17 mouse cellular contexts compared by ENCODE assay signal in the genomic region with DNA sequence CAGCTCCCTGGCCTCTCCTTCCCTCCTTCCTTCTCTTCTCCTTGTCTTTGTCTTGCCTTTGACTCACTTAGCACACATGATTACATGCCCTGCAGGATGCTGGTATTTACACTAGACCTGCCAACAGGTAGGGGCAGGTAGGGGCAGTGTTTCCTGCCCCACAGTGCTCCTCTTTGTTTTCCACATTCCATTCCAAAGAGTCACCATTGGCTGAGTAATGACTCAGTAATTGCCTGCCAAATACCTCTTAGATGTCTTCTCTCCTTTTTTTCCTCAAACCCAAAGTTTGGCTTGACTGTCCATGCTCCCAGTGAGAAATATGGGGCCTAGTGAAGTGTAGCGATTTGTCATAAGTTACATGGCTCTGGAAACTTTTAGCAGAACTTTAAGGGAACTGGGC.
DNase-seq lines count a peak whose midpoint lies in the region; ATAC-seq and TF ChIP-seq lines count a peak whose summit lies in the region.
"Had no signal": no experiment of that assay in that cellular context is flagged by ENCODE, and none has a peak within 500 bp of the region (broad histone marks: within the 10 kb centered on the region; RNA-seq: fewer than 3 reads in every experiment).

No protein-coding gene starts in this region.

- peak; percentile 41 for DNase-seq in lung, postnatal 0 days (ENCODE audit: low spot score)
- no peak for DNase-seq in lung, adult 2 months
- DNase-seq in MEL (ENCODE audit: low read depth, low spot score) = no peak
- peak; percentile 62 for DNase-seq in embryonic facial prominence, embryonic 14.5 days (ENCODE audit: low spot score)
- no peak for DNase-seq in heart, adult 8-10 months (ENCODE audit: low spot score)
- DNase-seq: cerebellum, adult 11-12 months; retina, postnatal 1 day; thymus, adult 2 months had no signal

- peak; percentile 13 for TF ChIP-seq CTCF in lung, postnatal 0 days (IDR thresholded peaks at IDR 0.05)
- TF ChIP-seq CTCF in lung, adult 2 months (IDR thresholded peaks at IDR 0.05; ENCODE audit: insufficient read depth, low read length) = no peak
- no peak for TF ChIP-seq CTCF in MEL (IDR thresholded peaks at IDR 0.05 in 2 of 3, conservative IDR thresholded peaks at IDR 0.05 in 1 of 3; ENCODE audit: control insufficient read depth in 1 of 3, insufficient read depth in 1 of 3, low read depth in 2 of 3, low read length in 3 of 3, poor library complexity in 1 of 3, severe bottlenecking in 1 of 3)

- no peaks in the 10 kb centered on the region for H3K4me1 ChIP-seq in lung, postnatal 0 days (ENCODE audit: insufficient read depth, low read depth, low read length)
- H3K4me1 ChIP-seq in lung, adult 2 months (ENCODE audit: control insufficient read depth, insufficient read depth, low read length) = peaks cover 4% of the 10 kb centered on the region
- H3K4me1 ChIP-seq in MEL (ENCODE audit: control insufficient read depth in 1 of 2, insufficient read depth in 2 of 2, low read length in 2 of 2) = peaks cover 15 to 16% of the 10 kb centered on the region in 2 experiments
- no peaks in the 10 kb centered on the region for H3K4me1 ChIP-seq in embryonic facial prominence, embryonic 14.5 days (ENCODE audit: control insufficient read depth, insufficient read depth, low read length)
- no peaks in the 10 kb centered on the region for H3K4me1 ChIP-seq in stomach, embryonic 14.5 days (ENCODE audit: control insufficient read depth, insufficient read depth, low read length)
- 0 out of 2 replicates have a peak, but pooled peaks cover 6% of the 10 kb centered on the region for H3K4me1 ChIP-seq in hindbrain, embryonic 13.5 days (replicated peaks)

- no peak for TF ChIP-seq POLR2A in lung, adult 2 months (IDR thresholded peaks at IDR 0.05; ENCODE audit: borderline replicate concordance, extremely low read depth, low read depth, low read length)
- TF ChIP-seq POLR2A in MEL (IDR thresholded peaks at IDR 0.05; ENCODE audit: control insufficient read depth in 1 of 2, insufficient read depth in 1 of 2, low read depth in 1 of 2, low read length in 2 of 2, poor library complexity in 1 of 2) = no peak

- no peaks in the 10 kb centered on the region for H3K9me3 ChIP-seq in lung, postnatal 0 days (ENCODE audit: low read length)
- no peaks in the 10 kb centered on the region for H3K9me3 ChIP-seq in MEL (replicated peaks; ENCODE audit: insufficient read depth, low read length)
- H3K9me3 ChIP-seq in embryonic facial prominence, embryonic 14.5 days (ENCODE audit: control insufficient read depth, low read length) = no peaks in the 10 kb centered on the region
- no peaks in the 10 kb centered on the region for H3K9me3 ChIP-seq in stomach, embryonic 14.5 days (ENCODE audit: control insufficient read depth, low read depth, low read length)
- H3K9me3 ChIP-seq in hindbrain, embryonic 13.5 days = no peaks in the 10 kb centered on the region
- H3K9me3 ChIP-seq: neural tube, embryonic 12.5 days had no signal

- no peak for TF ChIP-seq RAD21 in MEL (IDR thresholded peaks at IDR 0.05; ENCODE audit: low read depth, low read length)

- WGBS in lung, postnatal 0 days = 86% methylated on average over 1 of the region's 1 CpGs
- WGBS in lung, adult 2 months = 55% methylated on average over 1 of the region's 1 CpGs
- WGBS in embryonic facial prominence, embryonic 14.5 days = 77% methylated on average over 1 of the region's 1 CpGs
- WGBS in stomach, embryonic 14.5 days = 78% methylated on average over 1 of the region's 1 CpGs
- WGBS in hindbrain, embryonic 13.5 days = 86% methylated on average over 1 of the region's 1 CpGs

- H3K9ac ChIP-seq in lung, postnatal 0 days (replicated peaks; ENCODE audit: low read depth) = no peak overlapping the region
- no peak overlapping the region for H3K9ac ChIP-seq in MEL (ENCODE audit: control insufficient read depth, low read depth, low read length, poor library complexity, severe bottlenecking)
- H3K9ac ChIP-seq in embryonic facial prominence, embryonic 14.5 days (ENCODE audit: low read depth, low read length) = no peak overlapping the region
- H3K9ac ChIP-seq in stomach, embryonic 14.5 days (replicated peaks; ENCODE audit: low read depth, low read length) = no peak overlapping the region
- no peak overlapping the region for H3K9ac ChIP-seq in hindbrain, embryonic 13.5 days
- H3K9ac ChIP-seq: neural tube, embryonic 12.5 days had no signal

- H3K4me3 ChIP-seq in lung, postnatal 0 days (ENCODE audit: low read depth, low read length) = no peak overlapping the region
- no peak overlapping the region for H3K4me3 ChIP-seq in lung, adult 2 months (replicated peaks; ENCODE audit: extremely low read depth, low read depth, low read length)
- no peak overlapping the region for H3K4me3 ChIP-seq in MEL (ENCODE audit: control insufficient read depth in 1 of 2, insufficient read depth in 1 of 2, low read depth in 2 of 2, low read length in 2 of 2)
- no peak overlapping the region for H3K4me3 ChIP-seq in embryonic facial prominence, embryonic 14.5 days (ENCODE audit: low read depth, low read length)
- H3K4me3 ChIP-seq in stomach, embryonic 14.5 days (ENCODE audit: low read depth, low read length) = no peak overlapping the region
- H3K4me3 ChIP-seq in hindbrain, embryonic 13.5 days = no peak overlapping the region
- H3K4me3 ChIP-seq: erythroblast, embryonic 14.5 days; layer of hippocampus, adult 2 months; neural tube, embryonic 12.5 days had no signal

- H3K4me2 ChIP-seq in lung, postnatal 0 days (replicated peaks; ENCODE audit: low read depth, low read length) = no peak overlapping the region
- H3K4me2 ChIP-seq in embryonic facial prominence, embryonic 14.5 days (ENCODE audit: low read depth, low read length) = no peak overlapping the region
- H3K4me2 ChIP-seq in stomach, embryonic 14.5 days (replicated peaks; ENCODE audit: low read depth, low read length) = no peak overlapping the region
- no peak overlapping the region for H3K4me2 ChIP-seq in hindbrain, embryonic 13.5 days
- H3K4me2 ChIP-seq: neural tube, embryonic 12.5 days had no signal

- ATAC-seq in lung, postnatal 0 days = peak; percentile 69
- ATAC-seq in embryonic facial prominence, embryonic 14.5 days (ENCODE audit: low read depth) = peak; percentile 74
- ATAC-seq in stomach, embryonic 14.5 days (ENCODE audit: insufficient number of reproducible peaks, insufficient read depth, low FRiP score, low read depth) = peak; percentile 74; the same call in 1 of the 2 replicates
- no peak for ATAC-seq in erythroblast, adult 5-6 weeks (replicated peaks; ENCODE audit: low FRiP score, poor library complexity, severe bottlenecking)
- ATAC-seq in hindbrain, embryonic 13.5 days (ENCODE audit: low FRiP score) = no peak
- ATAC-seq: activated CD4-positive, CD25-positive, alpha-beta regulatory T cell, adult 4 months; hindbrain, embryonic 16.5 days; midbrain, embryonic 16.5 days had no signal

- H3K27ac ChIP-seq in lung, postnatal 0 days (ENCODE audit: low read length) = no peak overlapping the region
- H3K27ac ChIP-seq in MEL (ENCODE audit: control insufficient read depth, low read depth, low read length) = peak overlapping the region; percentile 28; the same call in 1 of the 2 replicates
- no peak overlapping the region for H3K27ac ChIP-seq in embryonic facial prominence, embryonic 14.5 days (replicated peaks; ENCODE audit: low read depth, low read length)
- H3K27ac ChIP-seq in stomach, embryonic 14.5 days (ENCODE audit: low read length) = no peak overlapping the region
- no peak overlapping the region for H3K27ac ChIP-seq in hindbrain, embryonic 13.5 days
- H3K27ac ChIP-seq: layer of hippocampus, adult 2 months; neural tube, embryonic 12.5 days had no signal

- no peak for TF ChIP-seq EP300 in lung, postnatal 0 days (IDR thresholded peaks at IDR 0.05)
- no peak for TF ChIP-seq EP300 in MEL (IDR thresholded peaks at IDR 0.05; ENCODE audit: low read depth in 1 of 2, low read length in 2 of 2)

- H3K27me3 ChIP-seq in lung, postnatal 0 days (replicated peaks; ENCODE audit: insufficient read depth, low read length) = no peaks in the 10 kb centered on the region
- H3K27me3 ChIP-seq in MEL (ENCODE audit: control insufficient read depth in 1 of 2, insufficient read depth in 2 of 2, low read length in 2 of 2) = no peaks in the 10 kb centered on the region
- H3K27me3 ChIP-seq in embryonic facial prominence, embryonic 14.5 days (replicated peaks; ENCODE audit: control insufficient read depth, insufficient read depth, low read length) = no peaks in the 10 kb centered on the region
- no peaks in the 10 kb centered on the region for H3K27me3 ChIP-seq in stomach, embryonic 14.5 days (ENCODE audit: control insufficient read depth, insufficient read depth, low read length)
- no peaks in the 10 kb centered on the region for H3K27me3 ChIP-seq in hindbrain, embryonic 13.5 days
- H3K27me3 ChIP-seq: neural tube, embryonic 12.5 days had no signal

- peaks cover 15% of the 10 kb centered on the region for H3K79me2 ChIP-seq in MEL (ENCODE audit: control insufficient read depth, insufficient read depth, low read length, poor library complexity)

- peaks cover 5% of the 10 kb centered on the region; the same call in 1 of the 2 replicates for H3K36me3 ChIP-seq in lung, postnatal 0 days (ENCODE audit: insufficient read depth, low read length)
- peaks cover 34 to 78% of the 10 kb centered on the region in 2 experiments for H3K36me3 ChIP-seq in MEL (ENCODE audit: control insufficient read depth in 1 of 2, insufficient read depth in 2 of 2, low read length in 2 of 2)
- H3K36me3 ChIP-seq in embryonic facial prominence, embryonic 14.5 days (ENCODE audit: control insufficient read depth, insufficient read depth, low read length) = peaks cover 32% of the 10 kb centered on the region
- peaks cover 8% of the 10 kb centered on the region for H3K36me3 ChIP-seq in stomach, embryonic 14.5 days (ENCODE audit: control insufficient read depth, insufficient read depth, low read length)
- H3K36me3 ChIP-seq in hindbrain, embryonic 13.5 days = peaks cover 2% of the 10 kb centered on the region; the same call in 1 of the 2 replicates

TF ChIP-seq in MEL, 35 proteins besides CTCF, POLR2A, EP300 and RAD21 (continues in another document):
- no peak for TF ChIP-seq POLR2AphosphoS2 (IDR thresholded peaks at IDR 0.05; ENCODE audit: low read length)
- no peak for TF ChIP-seq MAFK (IDR thresholded peaks at IDR 0.05; ENCODE audit: borderline replicate concordance, low read depth, low read length)
- no peak for TF ChIP-seq NRF1 (IDR thresholded peaks at IDR 0.05; ENCODE audit: insufficient read depth, low read depth, low read length, poor library complexity, severe bottlenecking)
- TF ChIP-seq TCF12 (IDR thresholded peaks at IDR 0.05; ENCODE audit: low read depth, low read length) = no peak
- TF ChIP-seq POLR2AphosphoS5 (IDR thresholded peaks at IDR 0.05; ENCODE audit: borderline replicate concordance, low read depth, low read length) = no peak
- no peak for TF ChIP-seq SMC3 (IDR thresholded peaks at IDR 0.05; ENCODE audit: low read depth, low read length)
- no peak for TF ChIP-seq TAL1 (IDR thresholded peaks at IDR 0.05; ENCODE audit: low read length)
- no peak for TF ChIP-seq GABPA (IDR thresholded peaks at IDR 0.05; ENCODE audit: low read depth, low read length)
- TF ChIP-seq ZMIZ1 (IDR thresholded peaks at IDR 0.05; ENCODE audit: low read depth, low read length) = no peak
- no peak for TF ChIP-seq UBTF (IDR thresholded peaks at IDR 0.05; ENCODE audit: borderline replicate concordance, insufficient read depth, low read depth, low read length)
- TF ChIP-seq GATA1 (IDR thresholded peaks at IDR 0.05; ENCODE audit: low read depth, low read length) = no peak

Comparison
In these comparisons a context has a peak if more than half of its experiments do, and no peak if none do; other contexts are left out.
1. DNase-seq: peak in lung, postnatal 0 days (single experiment) and embryonic facial prominence, embryonic 14.5 days (single experiment); none in lung, adult 2 months (single experiment), MEL (single experiment) and heart, adult 8-10 months (single experiment).
2. ATAC-seq: peak in lung, postnatal 0 days (single experiment), embryonic facial prominence, embryonic 14.5 days (single experiment) and stomach, embryonic 14.5 days (single experiment); none in erythroblast, adult 5-6 weeks (single experiment) and hindbrain, embryonic 13.5 days (single experiment).